Mouse (Mus musculus) olfactory bulb, adult 2 months (tissue): ENCODE data around the gene Cdc42bpb. TPM values are rescaled to one million over a fixed set of nuclear protein-coding genes. Genes with fewer than 3 reads are reported as not detected.
A peak's percentile ranks its signal among the peaks of the same experiment; 100 is the strongest.

Experiments
- H3K27ac ChIP-seq: fragments of 200-500 bp; 2 replicates; pipeline ENCODE4 v1.5.1; 2012; ENCODE audit warnings: low read depth, low read length; ENCODE audit not compliant: insufficient read depth
- H3K4me1 ChIP-seq: fragments of 200-500 bp; 2 replicates; pipeline ENCODE4 v1.6.1; 2012; ENCODE audit warnings: low read length; ENCODE audit not compliant: control insufficient read depth, insufficient read depth
- H3K4me3 ChIP-seq: fragments of 200-500 bp; 2 replicates; pipeline ENCODE4 v1.5.1; 2012; ENCODE audit warnings: mild to moderate bottlenecking, low read depth, low read length, moderate library complexity; ENCODE audit not compliant: insufficient read depth
- CTCF ChIP-seq: fragments of 200-500 bp; IDR thresholded peaks from 2 replicates; pipeline ENCODE4 v1.5.1; 2012; ENCODE audit warnings: low read depth, mild to moderate bottlenecking, low read length, moderate library complexity; ENCODE audit not compliant: insufficient read depth
- POLR2A ChIP-seq: fragments of 200-500 bp; IDR thresholded peaks from 2 replicates; pipeline ENCODE4 v1.6.1; 2012; ENCODE audit warnings: mild to moderate bottlenecking, low read depth, low read length, moderate library complexity; ENCODE audit not compliant: insufficient read depth
- WGBS: fragments of 180-500 bp; shearing (Covaris S2); methylation state at CpG from one replicate; pipeline ENCODE4 v1.1.7; 2018; 5-methylcytosine and 5-hydroxymethylcytosine counted together
- polyA plus RNA-seq: library from polyadenylated mRNA; stranded (reverse); fragments of >200 nt; gene quantifications from 2 replicates; pipeline ENCODE4 v1.2.4, GENCODE M21; 2012; ENCODE audit warnings: low replicate concordance; ENCODE audit not compliant: missing spikeins, insufficient read depth, insufficient read length

Cdc42bpb gene
- polyA plus RNA-seq, 1 experiment: not detected

- H3K4me1 ChIP-seq: no peaks in the 10 kb centered on the region
- H3K27ac ChIP-seq: no peak overlapping the region
- no peak for TF ChIP-seq POLR2A
- TF ChIP-seq CTCF: no peak
- WGBS: 79% methylated on average over 6 of the region's 6 CpGs
- no peak overlapping the region for H3K4me3 ChIP-seq
Measured at GRCm38 (mm10) chr12:111394008-111394407, 16.5 kb upstream of the Cdc42bpb start.

- no peak overlapping the region for H3K4me3 ChIP-seq
- 86% methylated on average over 4 of the region's 4 CpGs for WGBS
- TF ChIP-seq CTCF (no peak), POLR2A (no peak)
Measured at GRCm38 (mm10) chr12:111387146-111387545, 9.6 kb upstream of the Cdc42bpb start.

GRCm38 (mm10) chr12:111386642-111387120 lies 9.2 kb upstream of the Cdc42bpb start:
- TF ChIP-seq CTCF: no peak
- TF ChIP-seq POLR2A: no peak
- WGBS: 55% methylated on average over 8 of the region's 8 CpGs

More at GRCm38 (mm10) chr12:111387146-111387545, 9.6 kb upstream of the Cdc42bpb start:
- Histone ChIP-seq H3K4me1 (peaks cover 4% of the 10 kb centered on the region), H3K27ac (no peak overlapping the region)

GRCm38 (mm10) chr12:111385883-111386641 lies 8.5 kb upstream of the Cdc42bpb start:
- H3K4me3 ChIP-seq: no peak overlapping the region
- WGBS: 88% methylated on average over 13 of the region's 13 CpGs
- no peak overlapping the region for H3K27ac ChIP-seq
- TF ChIP-seq POLR2A (no peak), CTCF (no peak)
- H3K4me1 ChIP-seq: peaks cover 4% of the 10 kb centered on the region

More at GRCm38 (mm10) chr12:111386642-111387120, 9.2 kb upstream of the Cdc42bpb start:
- Histone ChIP-seq H3K4me1 (peaks cover 4% of the 10 kb centered on the region), H3K4me3 (no peak overlapping the region), H3K27ac (no peak overlapping the region)

GRCm38 (mm10) chr12:111378812-111379211 lies 1.3 kb upstream of the Cdc42bpb start:
- Histone ChIP-seq H3K27ac (no peak overlapping the region), H3K4me1 (peaks cover 11% of the 10 kb centered on the region), H3K4me3 (no peak overlapping the region)
- no peak for TF ChIP-seq CTCF
- TF ChIP-seq POLR2A: no peak
- 73% methylated on average over 12 of the region's 12 CpGs for WGBS

GRCm38 (mm10) chr12:111377986-111378490 lies 520 bp upstream of the Cdc42bpb start:
- 0% methylated on average over 32 of the region's 32 CpGs for WGBS

GRCm38 (mm10) chr12:111376826-111377331 lies 639 bp downstream of the Cdc42bpb start:
- 1% methylated on average over 48 of the region's 49 CpGs for WGBS
- H3K4me1 ChIP-seq: peaks cover 11% of the 10 kb centered on the region
- peak overlapping the region; percentile 63 for H3K27ac ChIP-seq
- no peak for TF ChIP-seq POLR2A
- H3K4me3 ChIP-seq: peak overlapping the region; percentile 96

More at GRCm38 (mm10) chr12:111377986-111378490, 520 bp upstream of the Cdc42bpb start:
- Histone ChIP-seq H3K4me3 (peak overlapping the region; percentile 96), H3K27ac (peak overlapping the region; percentile 89), H3K4me1 (peaks cover 11% of the 10 kb centered on the region)
- TF ChIP-seq POLR2A: no peak
- no peak for TF ChIP-seq CTCF

GRCm38 (mm10) chr12:111376053-111376452 lies 1.5 kb downstream of the Cdc42bpb start:
- H3K4me3 ChIP-seq: peak overlapping the region; percentile 31
- WGBS: 10% methylated on average over 6 of the region's 6 CpGs
- peaks cover 11% of the 10 kb centered on the region for H3K4me1 ChIP-seq
- H3K27ac ChIP-seq: no peak overlapping the region
- TF ChIP-seq POLR2A: no peak
- no peak for TF ChIP-seq CTCF

- TF ChIP-seq POLR2A: no peak
- TF ChIP-seq CTCF: no peak
- Histone ChIP-seq H3K4me3 (peak overlapping the region; percentile 31), H3K4me1 (peaks cover 11% of the 10 kb centered on the region), H3K27ac (no peak overlapping the region)
- 14% methylated on average over 12 of the region's 12 CpGs for WGBS
Measured at GRCm38 (mm10) chr12:111375559-111375958, 2.0 kb downstream of the Cdc42bpb start.
